Mouse (Mus musculus): Measurements from ENCODE around the gene Tubg2.

Gene Tubg2

DNA sequence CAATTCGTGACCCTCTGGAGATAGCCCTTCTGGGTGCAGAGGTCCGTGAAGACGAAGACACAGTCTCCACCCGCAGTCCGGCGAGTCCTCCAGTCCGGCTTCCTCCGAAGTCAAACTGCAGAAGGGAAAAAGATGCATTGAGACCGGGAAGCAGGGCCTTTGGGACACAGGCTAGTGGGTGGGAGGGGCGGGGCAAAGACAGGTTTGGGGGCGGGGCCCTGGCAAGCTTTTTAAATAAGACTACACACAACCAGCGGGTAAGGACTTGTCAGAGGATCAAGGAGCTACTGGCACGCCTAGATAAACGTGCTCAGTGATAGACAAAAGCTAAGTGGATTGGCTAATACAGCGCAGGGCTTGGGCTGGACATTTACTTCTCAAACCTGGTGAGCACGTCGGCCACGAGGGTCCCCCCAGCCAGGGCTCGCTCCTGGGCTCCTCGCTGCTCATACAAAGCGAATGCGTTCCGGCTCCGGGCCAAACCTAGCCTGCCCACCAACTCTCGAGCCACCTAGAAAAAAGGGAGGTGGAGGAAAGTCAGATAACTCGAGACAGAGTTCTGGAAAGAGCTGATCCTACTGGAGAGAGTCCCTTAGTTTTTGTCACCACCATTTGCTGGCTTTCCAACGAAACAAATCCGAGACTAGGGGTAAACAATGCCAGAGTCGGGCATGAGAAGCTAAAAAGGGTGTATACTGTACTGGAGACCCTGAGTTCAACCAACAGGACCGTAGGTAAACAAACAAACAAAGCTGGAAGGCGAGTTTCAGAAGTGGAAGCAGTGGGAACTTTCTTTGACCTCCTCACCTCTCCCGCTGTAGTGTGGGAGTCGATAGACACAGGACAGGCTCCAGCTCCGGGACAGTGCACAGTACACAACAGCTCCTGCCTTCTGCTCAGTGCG lies 9.2 kb downstream of the Tubg2 start:
- no peak for DNase-seq (ENCODE audit: low read depth, low spot score)

DNA sequence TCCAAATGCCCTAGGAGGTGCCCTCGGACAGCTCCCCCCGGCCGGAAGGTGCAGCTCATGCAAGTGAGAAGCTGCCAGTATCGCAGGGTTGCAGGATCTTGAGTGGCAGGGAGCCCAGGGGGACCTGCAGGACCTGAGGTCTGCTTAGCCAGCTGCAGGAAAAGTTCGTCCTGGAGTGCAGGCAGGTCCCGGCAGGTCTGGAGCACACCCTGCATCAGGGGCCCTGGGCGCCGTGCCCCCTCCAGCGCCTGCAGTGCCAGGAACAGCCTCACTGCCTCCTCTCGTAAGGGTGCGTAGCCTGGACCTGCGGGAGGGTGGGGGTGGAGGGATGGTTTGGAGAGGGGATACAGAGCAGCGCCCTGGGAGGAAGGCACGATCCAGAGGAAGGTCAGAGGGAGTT lies 10.7 kb downstream of the Tubg2 start:
- DNase-seq (ENCODE audit: low read depth, low spot score), result no peak

DNA sequence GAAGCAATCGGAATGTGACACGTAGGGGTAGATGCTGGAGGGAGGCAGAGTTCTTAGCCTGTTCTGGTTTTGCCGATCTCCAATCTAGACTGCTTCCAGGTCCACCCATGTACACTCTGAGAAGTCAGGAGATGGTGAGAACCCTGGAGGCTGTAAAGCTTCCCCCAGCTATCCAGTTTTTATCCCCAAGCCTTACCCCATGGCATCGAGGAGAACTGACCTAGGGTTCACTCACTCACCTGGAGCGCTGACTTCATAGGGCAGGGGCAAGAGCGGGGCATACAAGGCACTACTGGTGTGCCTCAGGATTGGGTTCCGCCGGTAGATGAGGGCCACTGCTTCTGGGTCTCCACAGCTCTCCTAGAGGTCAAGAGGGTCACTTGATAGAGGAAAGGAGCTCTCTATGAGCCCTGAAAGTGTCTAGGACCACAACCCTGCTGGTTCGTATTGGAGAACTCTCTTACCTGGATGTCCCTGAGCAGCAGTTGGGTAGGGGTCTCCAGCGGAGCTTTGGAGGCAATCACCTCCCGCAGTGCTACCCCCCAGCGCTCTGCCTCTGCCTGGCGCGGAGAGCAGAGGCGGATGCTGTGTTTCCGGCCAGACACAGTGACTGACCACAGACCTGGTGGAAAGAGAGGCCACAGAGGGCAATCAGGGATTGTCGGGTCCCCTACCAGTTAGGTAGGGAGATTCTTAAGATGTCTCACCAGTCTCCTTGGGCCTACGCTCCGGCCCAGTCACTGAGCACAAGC lies 11.7 kb downstream of the Tubg2 start:
- no peak for DNase-seq (ENCODE audit: low read depth, low spot score)

DNA sequence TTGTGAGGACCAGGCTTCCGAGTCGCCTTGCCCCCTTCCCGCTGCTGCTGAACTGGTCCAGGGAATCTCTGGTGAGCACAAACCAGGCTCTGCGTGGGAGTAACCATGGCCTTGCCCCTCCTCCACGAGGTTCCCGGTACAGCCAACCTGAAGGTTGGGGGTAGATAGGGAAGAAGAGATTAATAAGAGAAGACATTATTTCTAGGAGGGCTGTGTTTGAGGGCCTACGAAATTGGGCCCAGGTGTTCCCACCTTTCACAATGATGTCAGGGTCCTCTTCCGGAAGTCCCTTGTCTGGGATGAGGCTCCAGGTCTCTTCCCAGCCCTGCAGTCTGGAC lies 12.2 kb downstream of the Tubg2 start:
- no peak for DNase-seq (ENCODE audit: low read depth, low spot score)

DNA sequence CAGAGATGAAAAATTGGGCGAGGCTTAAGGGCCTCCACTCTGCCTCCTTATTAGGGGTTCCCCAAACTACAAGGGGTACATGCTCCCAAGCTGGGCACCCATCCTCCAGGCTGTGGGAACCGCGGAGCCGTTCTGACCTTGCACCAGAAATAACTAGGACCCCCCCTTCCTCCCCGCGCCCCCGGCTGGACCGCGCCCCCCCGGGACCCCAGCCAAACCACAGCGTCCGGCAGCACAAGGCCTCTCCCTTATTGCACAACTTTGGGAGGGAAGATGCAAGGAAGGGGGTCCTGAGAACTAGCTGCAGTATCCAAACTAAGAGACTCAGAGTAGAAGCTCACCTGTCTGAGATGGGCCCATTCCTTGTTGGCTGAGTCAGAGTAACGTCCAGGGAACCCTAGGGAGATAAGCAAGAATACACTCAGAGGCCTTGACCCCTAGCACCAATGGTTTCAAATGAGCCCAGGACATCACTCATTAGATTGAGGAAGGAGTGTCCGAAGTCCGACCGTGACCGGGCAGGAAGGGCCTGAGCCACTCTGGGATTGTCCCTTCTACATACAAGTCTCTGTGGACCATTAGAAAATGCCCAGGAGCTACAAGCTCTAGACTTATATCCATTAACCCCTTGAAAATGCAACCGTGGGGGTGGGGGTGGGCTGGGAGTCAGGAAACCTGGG lies 12.7 kb downstream of the Tubg2 start:
- DNase-seq (ENCODE audit: low read depth, low spot score), result no peak

DNA sequence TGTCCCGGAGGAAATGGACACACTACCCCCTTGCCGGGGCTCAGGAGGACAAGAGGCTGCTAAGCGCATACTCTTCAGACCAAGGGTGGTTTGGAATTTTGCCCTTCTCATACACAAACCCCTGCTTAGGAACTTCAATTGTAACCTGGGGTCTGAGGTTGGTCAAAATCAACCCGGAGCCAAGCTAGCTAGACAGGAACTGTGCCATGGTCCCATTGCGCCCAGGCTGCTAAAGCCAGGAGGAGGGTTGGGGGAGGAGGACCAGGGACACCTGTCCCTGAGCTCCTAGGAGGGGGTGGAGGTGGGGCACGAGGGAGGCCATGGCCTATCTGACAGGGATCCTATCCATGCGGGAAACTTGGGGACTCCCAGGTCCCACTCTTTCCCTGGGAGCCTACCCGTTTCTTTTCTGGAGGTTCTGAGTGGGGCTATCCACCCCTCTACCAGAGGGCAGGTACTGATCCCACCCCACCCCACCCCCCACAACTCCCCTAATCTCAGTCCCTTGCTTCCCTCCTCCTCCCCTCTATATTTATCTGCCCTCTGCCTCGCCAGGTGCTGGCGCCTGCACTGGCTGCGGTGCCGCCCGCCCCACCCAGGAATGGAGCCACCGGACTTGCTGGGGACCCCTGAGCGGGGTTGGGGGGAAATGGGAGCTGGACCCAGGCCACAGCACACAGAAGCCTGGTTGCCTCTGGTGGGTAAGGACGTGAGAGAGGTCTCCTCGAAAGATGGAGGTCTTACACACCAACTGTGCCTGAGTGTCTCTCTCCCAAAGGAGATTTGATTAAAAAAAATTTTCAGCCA lies 13.8 kb downstream of the Tubg2 start:
- peak; percentile 68 for DNase-seq (ENCODE audit: low read depth, low spot score)

DNA sequence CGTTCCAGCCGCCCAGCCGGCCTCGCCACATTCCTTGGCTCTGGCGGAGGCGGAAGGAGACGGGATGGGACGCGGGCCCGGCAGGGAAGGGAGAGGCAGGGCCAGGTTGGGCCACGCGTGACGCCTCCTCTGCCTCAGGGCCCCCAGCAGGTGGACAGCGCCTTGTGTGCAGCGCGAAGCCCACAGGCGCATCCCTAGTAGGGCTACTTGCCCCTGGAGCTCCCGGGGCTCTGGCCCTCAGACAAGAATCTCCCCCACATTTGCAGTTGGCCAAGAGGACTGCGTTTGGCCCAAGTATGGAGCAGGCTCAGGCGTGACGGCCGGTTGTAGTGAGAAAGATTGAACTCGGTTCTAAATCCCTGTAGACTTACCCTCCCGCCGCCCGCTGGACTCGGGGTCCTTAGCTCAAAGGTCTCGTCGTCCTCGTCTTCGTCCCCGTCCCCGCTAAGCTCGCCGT lies 14.7 kb downstream of the Tubg2 start, which contains the start of gene Cntnap1:
Gene Cntnap1 (plus strand): TSS at position 170 of the 457 bp plus-strand sequence.
- peak; percentile 84 for DNase-seq (ENCODE audit: low read depth, low spot score)

DNA sequence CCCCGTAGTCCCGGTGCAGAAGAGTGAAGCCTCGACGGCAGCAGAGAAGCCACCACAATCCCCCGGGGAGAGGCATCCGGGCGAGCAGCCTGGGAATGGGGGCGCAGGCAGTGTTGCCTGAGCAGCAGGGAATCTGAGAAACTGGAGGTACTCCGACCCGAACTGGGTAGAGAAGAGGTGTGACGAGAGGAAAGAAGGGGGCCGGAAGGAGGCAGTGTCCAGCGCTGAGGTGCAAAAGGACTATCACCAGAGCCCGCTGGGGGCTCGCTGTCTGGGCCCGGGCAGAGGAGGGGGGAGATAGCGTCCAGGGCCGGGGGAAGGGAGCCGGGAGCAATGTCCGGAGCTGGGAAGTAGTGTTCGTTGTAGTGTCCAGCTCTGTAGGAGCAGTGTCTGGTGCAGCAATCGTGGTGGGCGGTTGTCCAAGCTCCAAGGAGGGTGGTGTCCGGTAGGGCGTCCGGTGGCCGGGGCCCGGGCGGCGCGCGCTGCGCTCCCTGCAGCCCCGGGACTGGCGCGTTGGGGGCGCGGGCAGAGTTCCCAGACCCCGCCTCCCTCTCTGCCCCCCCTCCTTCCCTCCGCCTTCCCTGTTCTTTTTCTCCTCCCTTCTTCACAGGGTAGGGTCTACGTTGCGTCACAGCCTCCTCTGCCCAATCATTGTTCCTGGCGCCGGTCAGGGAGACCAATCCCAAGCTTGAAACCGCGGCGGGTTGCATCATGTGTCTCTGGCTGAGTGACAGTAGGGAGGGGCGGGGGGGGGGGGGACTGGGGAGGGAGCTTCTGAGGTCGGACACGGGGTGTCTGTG lies 15.3 kb downstream of the Tubg2 start, which contains the start of gene Plekhh3:
Gene Plekhh3 (minus strand): TSS at position 541 of the 800 bp plus-strand sequence.
- peak; percentile 99 for DNase-seq (ENCODE audit: low read depth, low spot score)

DNA sequence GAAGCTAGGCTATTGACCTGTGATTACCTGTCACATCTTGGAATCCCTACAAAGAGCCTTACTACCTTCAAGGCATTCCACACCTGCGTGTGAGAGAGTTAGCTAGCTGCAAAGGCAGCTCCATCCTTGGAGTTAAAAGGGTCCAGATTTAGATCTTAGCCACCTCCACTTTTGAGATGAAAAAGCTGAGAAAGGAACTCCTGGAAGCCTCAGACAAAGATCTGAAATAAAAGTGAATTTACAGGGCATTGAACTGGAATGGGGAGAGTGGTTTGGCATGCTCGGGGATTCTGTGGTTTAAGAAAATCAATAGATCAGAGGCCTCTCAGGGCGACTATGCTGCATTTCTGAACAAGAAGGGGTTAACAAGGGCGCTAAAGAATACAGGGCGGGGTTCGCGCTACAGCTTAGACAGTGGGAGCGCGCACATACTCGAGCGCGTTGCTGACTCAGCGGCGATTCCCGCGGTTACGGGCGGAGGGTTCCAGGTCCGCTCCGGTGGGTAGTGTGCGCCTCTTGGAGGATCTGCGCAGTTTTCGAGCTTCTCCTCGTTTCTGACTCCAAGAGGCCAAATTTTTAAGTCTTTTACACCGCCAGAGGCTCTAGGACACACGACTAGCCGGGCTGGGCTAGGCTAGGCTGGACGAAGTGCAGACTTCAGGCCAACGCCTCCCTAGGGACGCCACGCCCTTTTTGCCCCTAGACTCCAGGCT lies 16.2 kb downstream of the Tubg2 start:
- no peak for DNase-seq (ENCODE audit: low read depth, low spot score)

DNA sequence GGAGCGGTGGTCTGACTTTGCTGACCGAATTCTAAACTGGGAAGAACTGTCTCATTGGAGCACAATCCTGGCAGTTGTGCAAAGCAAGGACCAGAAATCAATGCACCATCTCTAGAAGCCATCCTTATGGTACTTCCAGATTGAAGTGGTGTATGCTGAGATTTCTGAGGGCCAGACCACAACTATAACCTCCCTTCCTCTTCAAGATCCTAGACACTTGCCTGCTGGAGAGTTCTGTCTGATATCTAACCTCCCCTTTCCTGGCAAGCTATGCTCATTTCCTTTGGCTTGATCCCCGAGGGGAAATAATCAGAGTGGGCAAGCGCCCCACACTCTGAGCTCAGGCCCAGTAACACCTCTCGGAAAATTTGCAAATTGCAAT lies 16.7 kb downstream of the Tubg2 start:
- no peak for DNase-seq (ENCODE audit: low read depth, low spot score)

DNA sequence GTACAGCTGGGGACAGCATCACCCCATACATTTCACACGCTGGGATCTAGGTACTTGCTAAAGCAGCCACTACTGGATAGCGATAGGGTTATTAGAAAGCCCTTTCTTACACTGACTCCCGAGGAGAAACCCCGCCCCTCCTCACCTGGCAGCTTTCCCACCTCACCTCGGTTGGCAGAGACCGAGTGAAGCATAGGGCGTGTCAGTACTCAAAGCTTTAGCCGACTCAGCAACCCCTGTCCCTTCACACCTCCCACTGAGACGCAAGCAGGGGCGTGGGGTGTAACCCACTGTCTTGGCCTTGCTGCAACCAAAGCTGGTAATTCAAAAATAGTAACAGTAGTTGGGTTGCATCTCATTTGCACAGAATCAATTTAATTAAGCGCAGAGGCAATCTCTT lies 17.4 kb downstream of the Tubg2 start:
- no peak for DNase-seq (ENCODE audit: low read depth, low spot score)

DNA sequence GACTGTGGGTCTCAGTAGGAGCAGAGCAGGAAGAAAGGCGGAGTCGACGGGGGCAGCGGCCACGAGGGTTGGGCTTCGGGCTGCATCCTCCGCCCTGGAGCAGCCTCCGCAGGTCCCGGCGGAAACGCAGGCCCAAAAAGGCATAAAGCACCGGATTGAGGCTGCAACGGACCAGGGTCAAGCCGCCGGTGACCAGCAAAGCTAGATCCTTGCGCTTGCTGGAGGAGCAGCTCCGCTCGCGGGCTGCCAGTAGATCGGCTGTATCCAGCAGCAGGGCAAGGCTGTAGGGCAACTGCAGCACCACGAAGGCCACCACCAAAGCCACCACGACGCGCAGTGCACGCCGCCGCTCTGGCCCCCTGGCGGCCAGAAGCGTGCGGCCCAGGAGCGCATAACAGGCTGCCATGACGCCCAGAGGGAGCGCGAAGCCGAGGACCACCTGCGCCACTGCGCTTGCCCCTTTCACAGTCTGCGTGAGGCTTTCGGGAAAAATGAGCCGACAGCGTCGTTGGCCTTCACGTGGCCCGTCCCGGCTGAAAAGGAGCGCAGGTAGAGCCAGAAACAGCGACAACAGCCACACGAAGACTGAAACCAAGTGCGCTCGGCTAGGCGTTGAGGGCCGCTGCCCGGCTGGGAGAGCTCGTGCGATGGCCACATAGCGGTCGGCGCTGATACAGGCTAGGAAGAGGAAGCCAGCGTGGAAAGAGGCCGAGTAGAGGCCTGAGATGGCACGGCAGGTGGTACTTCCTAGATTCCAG lies 18.1 kb downstream of the Tubg2 start:
- DNase-seq (ENCODE audit: low read depth, low spot score), result peak; percentile 74

DNA sequence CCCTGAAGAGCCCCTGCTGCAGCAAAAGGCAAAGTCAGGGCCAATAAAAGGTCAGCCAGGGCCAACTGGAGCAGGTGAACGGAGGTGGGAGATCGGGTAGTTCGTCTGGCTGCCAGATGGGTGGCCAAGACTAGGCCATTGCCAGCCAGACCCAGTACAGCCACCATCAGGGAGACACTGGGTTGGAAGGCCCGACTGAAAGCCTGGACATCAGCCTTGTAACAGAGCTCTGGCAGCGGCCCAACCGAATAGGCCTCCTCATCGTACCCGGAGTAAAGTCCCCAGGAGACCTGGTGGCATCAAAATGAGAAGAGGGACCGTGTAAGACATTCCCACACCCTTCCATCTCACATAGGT lies 18.7 kb downstream of the Tubg2 start:
- no peak for DNase-seq (ENCODE audit: low read depth, low spot score)

DNA sequence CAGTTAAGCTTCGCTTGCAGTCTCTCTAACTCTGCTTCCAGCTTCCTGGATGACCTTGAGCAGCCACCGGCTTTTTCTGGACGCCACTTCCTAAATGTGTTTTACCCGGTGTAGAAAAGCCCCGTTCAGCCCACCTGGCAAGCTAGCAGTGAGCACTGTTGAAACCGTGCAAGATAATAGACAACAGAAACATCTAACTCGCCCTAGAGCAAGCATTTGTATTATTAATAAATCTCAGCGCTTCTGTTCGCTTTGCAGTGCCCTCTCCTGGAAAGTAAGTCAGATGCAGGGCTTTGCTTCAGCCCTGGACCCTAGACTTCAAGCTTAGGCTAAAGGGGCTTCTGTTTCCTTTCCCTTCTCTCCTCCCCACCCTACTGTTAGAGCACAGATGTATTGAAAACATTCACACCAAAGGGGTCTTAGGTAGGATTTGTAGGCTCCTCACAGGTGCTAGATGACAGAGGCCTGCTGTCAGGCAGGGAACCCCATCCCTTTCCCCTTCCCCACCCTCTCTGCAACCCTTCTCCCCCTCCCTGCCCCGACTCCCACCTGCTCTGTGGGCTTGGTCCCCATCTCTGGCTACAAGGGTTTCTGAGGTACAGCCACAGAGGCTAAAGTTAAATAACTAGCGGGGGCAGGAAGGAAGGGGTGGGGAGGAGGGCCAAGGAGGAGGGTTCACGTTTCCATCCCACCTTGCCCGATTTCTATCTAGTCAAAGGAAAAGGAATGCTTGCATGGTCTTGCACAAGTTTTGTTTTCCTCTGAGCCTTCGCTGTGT lies 19.3 kb downstream of the Tubg2 start, which contains the start of gene Ccr10:
Gene Ccr10 (minus strand): TSS at position 593 of the 778 bp plus-strand sequence.
- no peak for DNase-seq (ENCODE audit: low read depth, low spot score)

DNA sequence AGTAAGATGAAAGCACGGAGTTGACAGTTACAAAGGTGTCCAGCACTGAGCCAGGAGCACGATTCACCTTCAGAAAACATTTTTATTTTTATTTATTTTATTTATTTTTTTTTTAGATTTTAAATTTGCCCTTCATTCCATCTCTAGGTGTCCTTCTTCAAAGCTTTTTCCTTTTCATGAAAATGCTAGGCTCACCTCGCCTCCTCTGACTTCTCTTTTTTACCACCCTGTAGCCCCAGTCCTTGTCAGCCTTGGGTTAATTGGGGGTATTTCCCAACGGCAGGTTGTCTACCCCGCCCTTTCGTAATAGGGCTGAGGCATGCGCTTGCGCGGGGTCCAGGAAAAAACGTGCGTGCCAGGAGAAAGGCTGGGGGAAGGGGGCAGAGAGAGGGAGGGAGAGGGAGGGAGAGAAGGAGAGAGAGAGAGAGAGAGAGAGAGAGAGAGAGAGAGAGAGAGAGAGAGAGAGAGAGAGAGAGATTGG lies 20.0 kb downstream of the Tubg2 start:
- no peak for DNase-seq (ENCODE audit: low read depth, low spot score)

DNA sequence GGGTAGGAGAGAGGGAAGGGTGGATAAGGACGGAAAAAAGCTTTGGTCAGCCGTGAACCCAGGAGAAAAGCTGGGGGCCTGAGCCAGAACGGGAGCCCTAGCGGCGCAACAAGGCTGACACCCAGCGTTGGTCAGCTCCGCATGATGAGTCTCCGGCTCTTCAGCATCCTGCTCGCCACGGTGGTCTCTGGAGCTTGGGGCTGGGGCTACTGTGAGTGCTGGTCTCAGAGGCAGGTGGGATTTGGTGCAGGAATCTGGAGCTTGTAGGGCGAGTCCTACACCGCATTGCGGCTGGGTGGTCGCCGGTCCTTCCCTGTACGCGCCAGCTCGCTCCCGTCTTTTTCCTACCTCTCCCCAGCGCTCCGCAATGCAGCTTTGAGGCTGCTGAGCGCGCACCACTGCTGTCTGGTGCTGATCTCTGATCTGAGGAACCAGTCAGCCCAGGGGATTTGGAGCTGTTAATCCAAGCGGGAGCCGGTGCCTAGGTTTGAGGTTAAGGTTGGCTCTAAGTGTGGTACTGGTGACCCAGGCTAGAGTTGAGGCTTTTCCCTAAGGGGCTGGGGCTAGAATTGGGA lies 20.5 kb downstream of the Tubg2 start:
- no peak for DNase-seq (ENCODE audit: low read depth, low spot score)

DNA sequence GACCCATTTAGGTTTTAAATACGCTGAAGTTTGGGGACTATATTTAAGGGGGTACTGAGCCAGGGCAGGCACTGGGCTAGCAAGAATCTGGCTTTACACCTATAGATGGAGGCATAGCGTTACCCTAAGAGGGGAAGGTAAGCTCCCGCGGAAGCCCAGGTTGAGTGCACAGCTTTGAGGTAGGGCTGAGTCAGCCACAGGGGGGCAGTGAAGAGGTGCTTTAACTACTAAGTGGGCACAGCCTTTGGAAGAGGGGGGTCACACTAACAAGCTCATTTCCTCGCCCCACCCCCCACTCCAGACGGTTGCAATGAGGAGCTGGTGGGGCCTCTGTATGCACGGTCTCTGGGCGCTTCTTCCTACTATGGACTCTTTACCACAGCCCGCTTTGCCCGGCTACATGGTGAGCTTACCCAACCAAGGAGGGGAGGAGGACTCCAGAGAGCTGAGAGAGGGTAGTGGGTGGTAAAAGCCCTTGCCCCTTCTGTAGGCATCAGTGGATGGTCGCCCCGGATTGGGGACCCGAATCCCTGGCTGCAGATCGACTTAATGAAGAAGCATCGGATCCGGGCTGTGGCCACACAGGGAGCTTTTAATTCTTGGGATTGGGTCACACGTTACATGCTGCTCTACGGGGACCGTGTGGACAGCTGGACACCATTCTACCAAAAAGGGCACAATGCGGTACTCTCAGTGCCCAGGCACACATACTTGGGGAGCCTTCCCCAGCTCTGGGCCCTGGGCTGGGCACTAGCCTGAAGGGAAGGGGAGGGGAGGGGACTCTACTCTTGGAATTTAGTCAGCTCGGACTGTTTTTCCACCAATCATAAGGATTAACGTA lies 21.4 kb downstream of the Tubg2 start:
- no peak for DNase-seq (ENCODE audit: low read depth, low spot score)

Measured in skeletal muscle tissue, adult 2 months (tissue).